Mouse (Mus musculus) lung, postnatal 36 days (tissue): ENCODE data around the gene Rps6kb2.
"Not testable (repeated sequence)": the region's sequence is repeated elsewhere in the genome, so short reads cannot be mapped to it uniquely, and the experiment has no call there.

Experiments
- DNase-seq: peaks from one replicate; pipeline ENCODE4 v3.0.0; 2022; ENCODE audit warnings: mixed read lengths

The Rps6kb2 gene

GRCm38 (mm10) chr19:4137913-4138312 lies 25.2 kb downstream of the Rps6kb2 start:
- no peak for DNase-seq

- no peak for DNase-seq
Observed at GRCm38 (mm10) chr19:4136463-4136862, 26.7 kb downstream of the Rps6kb2 start.

GRCm38 (mm10) chr19:4135963-4136345 lies 27.2 kb downstream of the Rps6kb2 start:
- DNase-seq = not testable (repeated sequence)

GRCm38 (mm10) chr19:4135229-4135962 lies 27.8 kb downstream of the Rps6kb2 start:
- not testable (repeated sequence) for DNase-seq

- DNase-seq = no peak
Observed at GRCm38 (mm10) chr19:4134354-4134753, 28.8 kb downstream of the Rps6kb2 start.

- no peak for DNase-seq
Observed at GRCm38 (mm10) chr19:4131768-4132167, 31.4 kb downstream of the Rps6kb2 start.

- DNase-seq = no peak
Observed at GRCm38 (mm10) chr19:4131075-4131474, 32.1 kb downstream of the Rps6kb2 start.

GRCm38 (mm10) chr19:4130106-4130505 lies 33.0 kb downstream of the Rps6kb2 start:
- no peak for DNase-seq

- no peak for DNase-seq
Observed at GRCm38 (mm10) chr19:4129462-4129861, 33.7 kb downstream of the Rps6kb2 start.

GRCm38 (mm10) chr19:4126759-4127495 lies 36.2 kb downstream of the Rps6kb2 start:
- DNase-seq = peak; percentile 64

- peak; percentile 99 for DNase-seq
Observed at GRCm38 (mm10) chr19:4125741-4126696, 37.1 kb downstream of the Rps6kb2 start, which contains the start of gene Aip. Gene Aip, minus strand, starts transcription at chr19:4125858.

GRCm38 (mm10) chr19:4125268-4125667 lies 37.9 kb downstream of the Rps6kb2 start:
- DNase-seq = not testable (repeated sequence)

GRCm38 (mm10) chr19:4124432-4124831 lies 38.7 kb downstream of the Rps6kb2 start:
- no peak for DNase-seq

GRCm38 (mm10) chr19:4122411-4123370 lies 40.5 kb downstream of the Rps6kb2 start:
- DNase-seq = no peak

GRCm38 (mm10) chr19:4121896-4122295 lies 41.3 kb downstream of the Rps6kb2 start:
- DNase-seq = not testable (repeated sequence)

GRCm38 (mm10) chr19:4121097-4121805 lies 41.9 kb downstream of the Rps6kb2 start:
- DNase-seq = peak; percentile 100

- DNase-seq = no peak
Observed at GRCm38 (mm10) chr19:4120496-4120895, 42.7 kb downstream of the Rps6kb2 start.

GRCm38 (mm10) chr19:4119716-4120487 lies 43.3 kb downstream of the Rps6kb2 start:
- DNase-seq = no peak

- DNase-seq = no peak
Observed at GRCm38 (mm10) chr19:4118350-4118749, 44.8 kb downstream of the Rps6kb2 start.

- DNase-seq = no peak
Observed at GRCm38 (mm10) chr19:4117006-4117405, 46.1 kb downstream of the Rps6kb2 start.
